Mouse (Mus musculus): ENCODE data around the gene Spint4. TPM values are rescaled to one million over a fixed set of nuclear protein-coding genes. Genes with fewer than 3 reads are reported as not detected.
A peak's percentile ranks its signal among the peaks of the same experiment; 100 is the strongest.

Spint4 gene
- total and polyA plus RNA-seq, 2 experiments: not detected

DNA sequence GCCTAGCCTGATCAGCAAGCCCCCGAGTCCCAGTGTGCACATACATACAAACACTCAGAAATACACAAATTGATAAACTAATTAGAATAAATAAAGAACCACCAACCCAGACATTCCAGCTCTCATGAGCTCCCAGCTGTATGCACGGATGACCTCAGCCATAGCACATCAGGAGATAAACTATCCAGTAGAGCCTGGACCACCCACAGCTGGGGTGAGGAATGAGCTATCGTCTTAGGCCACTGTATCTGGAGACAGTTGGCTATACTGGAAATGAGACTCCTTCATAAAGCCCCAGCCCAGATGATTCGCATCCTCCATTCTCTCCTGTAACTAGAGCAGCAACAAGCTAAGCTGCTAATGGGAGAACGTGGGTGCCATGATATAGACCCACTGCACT lies 36.5 kb downstream of the Spint4 start:
- Histone ChIP-seq H3K4me1 (ENCODE audit: control insufficient read depth, insufficient read depth, low read length) (no peaks in the 10 kb centered on the region), H3K27ac (replicated peaks; ENCODE audit: insufficient read depth, low read depth, low read length) (no peak overlapping the region), H3K36me3 (ENCODE audit: control insufficient read depth, insufficient read depth, low read length) (no peaks in the 10 kb centered on the region), H3K4me3 (ENCODE audit: insufficient read depth, low read depth, low read length) (no peak overlapping the region), H3K79me2 (ENCODE audit: control insufficient read depth, insufficient read depth, low read length) (no peaks in the 10 kb centered on the region), H3K9ac (ENCODE audit: low read depth, low read length) (no peak overlapping the region), H3K27me3 (ENCODE audit: control insufficient read depth, insufficient read depth, low read length) (no peaks in the 10 kb centered on the region)
- TF ChIP-seq CTCF (IDR thresholded peaks at IDR 0.05; ENCODE audit: low read depth, low read length) (no peak), POLR2A (IDR thresholded peaks at IDR 0.05; ENCODE audit: extremely low read depth, insufficient read depth, low read length) (no peak)
- WGBS: 90% methylated on average over 5 of the region's 5 CpGs
- no peak for DNase-seq (ENCODE audit: extremely low read depth, low read depth, low spot score)

DNA sequence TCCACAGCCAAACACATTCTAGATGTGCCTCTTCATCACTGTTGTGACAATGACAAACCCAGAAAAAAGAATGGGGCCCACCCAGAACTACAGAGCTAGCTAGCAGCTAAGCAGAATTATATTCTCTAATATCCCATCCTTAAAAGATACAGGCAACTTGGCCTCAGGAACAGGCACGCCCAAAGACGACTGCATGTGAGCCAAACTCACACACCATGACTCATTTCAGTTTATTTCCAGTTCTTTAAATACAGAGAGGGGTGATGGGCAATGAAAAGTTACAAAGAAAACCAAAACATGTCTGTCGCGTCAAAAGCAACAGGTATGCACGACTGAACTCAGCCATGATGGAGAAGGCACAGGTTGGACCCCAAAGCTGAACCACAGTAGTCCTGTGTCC lies 37.1 kb downstream of the Spint4 start:
- no peak overlapping the region for H3K9ac ChIP-seq (ENCODE audit: low read depth, low read length)
- 94% methylated on average over 5 of the region's 5 CpGs for WGBS
- no peak overlapping the region for H3K4me3 ChIP-seq (ENCODE audit: insufficient read depth, low read depth, low read length)
- no peak for DNase-seq (ENCODE audit: extremely low read depth, low read depth, low spot score)
- no peaks in the 10 kb centered on the region for H3K36me3 ChIP-seq (ENCODE audit: control insufficient read depth, insufficient read depth, low read length)
- H3K4me1 ChIP-seq (ENCODE audit: control insufficient read depth, insufficient read depth, low read length): no peaks in the 10 kb centered on the region
- TF ChIP-seq CTCF (IDR thresholded peaks at IDR 0.05; ENCODE audit: low read depth, low read length): no peak
- TF ChIP-seq POLR2A (IDR thresholded peaks at IDR 0.05; ENCODE audit: extremely low read depth, insufficient read depth, low read length): no peak
- H3K27ac ChIP-seq (replicated peaks; ENCODE audit: insufficient read depth, low read depth, low read length): no peak overlapping the region
- H3K27me3 ChIP-seq (ENCODE audit: control insufficient read depth, insufficient read depth, low read length): no peaks in the 10 kb centered on the region
- no peaks in the 10 kb centered on the region for H3K79me2 ChIP-seq (ENCODE audit: control insufficient read depth, insufficient read depth, low read length)

- Histone ChIP-seq H3K79me2 (ENCODE audit: control insufficient read depth, insufficient read depth, low read length) (no peaks in the 10 kb centered on the region), H3K4me1 (ENCODE audit: control insufficient read depth, insufficient read depth, low read length) (no peaks in the 10 kb centered on the region), H3K9ac (ENCODE audit: low read depth, low read length) (no peak overlapping the region), H3K27ac (replicated peaks; ENCODE audit: insufficient read depth, low read depth, low read length) (no peak overlapping the region), H3K4me3 (ENCODE audit: insufficient read depth, low read depth, low read length) (no peak overlapping the region), H3K27me3 (ENCODE audit: control insufficient read depth, insufficient read depth, low read length) (no peaks in the 10 kb centered on the region), H3K36me3 (ENCODE audit: control insufficient read depth, insufficient read depth, low read length) (no peaks in the 10 kb centered on the region)
- WGBS: 89% methylated on average over 3 of the region's 3 CpGs
- DNase-seq (ENCODE audit: extremely low read depth, low read depth, low spot score): no peak
- TF ChIP-seq CTCF (IDR thresholded peaks at IDR 0.05; ENCODE audit: low read depth, low read length): no peak
- no peak for TF ChIP-seq POLR2A (IDR thresholded peaks at IDR 0.05; ENCODE audit: extremely low read depth, insufficient read depth, low read length)
Observed at GRCm38 (mm10) chr2:164737377-164738090, 39.2 kb downstream of the Spint4 start.

DNA sequence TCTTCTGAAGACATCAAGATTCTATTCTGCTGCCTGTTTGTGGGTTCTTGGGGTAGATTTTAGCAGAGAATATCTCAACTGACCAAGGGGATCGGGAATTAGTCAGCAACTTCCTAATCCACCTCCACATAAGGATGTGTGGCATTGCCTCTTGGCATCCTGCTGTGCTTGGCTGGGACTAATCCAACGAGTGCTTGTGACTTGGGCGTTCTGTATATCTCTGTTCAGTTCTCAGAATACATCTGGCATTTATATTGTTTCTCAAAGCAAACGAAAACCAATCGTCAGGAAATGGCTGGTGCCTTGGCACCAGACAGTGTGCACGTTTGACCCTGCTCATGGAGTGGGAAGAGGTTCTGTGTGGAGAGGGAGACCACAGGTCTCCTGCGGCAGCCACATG lies 41.6 kb downstream of the Spint4 start:
- H3K36me3 ChIP-seq (ENCODE audit: control insufficient read depth, insufficient read depth, low read length): no peaks in the 10 kb centered on the region
- DNase-seq (ENCODE audit: extremely low read depth, low read depth, low spot score): no peak
- WGBS: 62% methylated on average over 7 of the region's 7 CpGs
- H3K4me3 ChIP-seq (ENCODE audit: insufficient read depth, low read depth, low read length): no peak overlapping the region
- no peaks in the 10 kb centered on the region for H3K4me1 ChIP-seq (ENCODE audit: control insufficient read depth, insufficient read depth, low read length)
- no peak overlapping the region for H3K9ac ChIP-seq (ENCODE audit: low read depth, low read length)
- no peaks in the 10 kb centered on the region for H3K79me2 ChIP-seq (ENCODE audit: control insufficient read depth, insufficient read depth, low read length)
- H3K27ac ChIP-seq (replicated peaks; ENCODE audit: insufficient read depth, low read depth, low read length): no peak overlapping the region
- TF ChIP-seq POLR2A (IDR thresholded peaks at IDR 0.05; ENCODE audit: extremely low read depth, insufficient read depth, low read length) (no peak), CTCF (IDR thresholded peaks at IDR 0.05; ENCODE audit: low read depth, low read length) (no peak)
- H3K27me3 ChIP-seq (ENCODE audit: control insufficient read depth, insufficient read depth, low read length): no peaks in the 10 kb centered on the region

DNA sequence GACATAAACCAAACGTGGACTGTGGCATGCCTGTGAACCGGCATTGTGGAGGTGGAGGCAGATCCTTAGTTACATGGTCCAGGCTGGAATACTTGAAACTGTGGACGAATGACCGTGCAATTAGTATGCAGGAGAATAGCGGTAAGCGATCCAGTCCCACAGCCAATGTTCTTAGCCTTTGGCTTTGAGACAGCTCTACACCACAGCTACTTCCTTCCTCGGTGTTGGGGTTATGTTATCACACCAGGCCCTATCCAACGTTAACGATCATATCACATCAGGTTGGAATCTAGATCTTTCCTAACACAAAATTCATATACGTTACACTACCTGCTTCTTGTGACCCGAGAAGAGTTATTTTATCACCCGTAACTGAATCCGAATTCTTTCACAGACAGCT lies 46.7 kb downstream of the Spint4 start:
- H3K36me3 ChIP-seq (ENCODE audit: control insufficient read depth, insufficient read depth, low read length): peaks cover 6% of the 10 kb centered on the region
- TF ChIP-seq POLR2A (IDR thresholded peaks at IDR 0.05; ENCODE audit: extremely low read depth, insufficient read depth, low read length) (no peak), CTCF (IDR thresholded peaks at IDR 0.05; ENCODE audit: low read depth, low read length) (no peak)
- DNase-seq (ENCODE audit: extremely low read depth, low read depth, low spot score): no peak
- peaks cover 17% of the 10 kb centered on the region; the same call in 1 of the 2 replicates for H3K79me2 ChIP-seq (ENCODE audit: control insufficient read depth, insufficient read depth, low read length)
- 70% methylated on average over 13 of the region's 13 CpGs for WGBS
- no peak overlapping the region for H3K4me3 ChIP-seq (ENCODE audit: insufficient read depth, low read depth, low read length)
- H3K9ac ChIP-seq (ENCODE audit: low read depth, low read length): no peak overlapping the region
- no peak overlapping the region for H3K27ac ChIP-seq (replicated peaks; ENCODE audit: insufficient read depth, low read depth, low read length)
- peaks cover 8% of the 10 kb centered on the region for H3K4me1 ChIP-seq (ENCODE audit: control insufficient read depth, insufficient read depth, low read length)
- H3K27me3 ChIP-seq (ENCODE audit: control insufficient read depth, insufficient read depth, low read length): no peaks in the 10 kb centered on the region

DNA sequence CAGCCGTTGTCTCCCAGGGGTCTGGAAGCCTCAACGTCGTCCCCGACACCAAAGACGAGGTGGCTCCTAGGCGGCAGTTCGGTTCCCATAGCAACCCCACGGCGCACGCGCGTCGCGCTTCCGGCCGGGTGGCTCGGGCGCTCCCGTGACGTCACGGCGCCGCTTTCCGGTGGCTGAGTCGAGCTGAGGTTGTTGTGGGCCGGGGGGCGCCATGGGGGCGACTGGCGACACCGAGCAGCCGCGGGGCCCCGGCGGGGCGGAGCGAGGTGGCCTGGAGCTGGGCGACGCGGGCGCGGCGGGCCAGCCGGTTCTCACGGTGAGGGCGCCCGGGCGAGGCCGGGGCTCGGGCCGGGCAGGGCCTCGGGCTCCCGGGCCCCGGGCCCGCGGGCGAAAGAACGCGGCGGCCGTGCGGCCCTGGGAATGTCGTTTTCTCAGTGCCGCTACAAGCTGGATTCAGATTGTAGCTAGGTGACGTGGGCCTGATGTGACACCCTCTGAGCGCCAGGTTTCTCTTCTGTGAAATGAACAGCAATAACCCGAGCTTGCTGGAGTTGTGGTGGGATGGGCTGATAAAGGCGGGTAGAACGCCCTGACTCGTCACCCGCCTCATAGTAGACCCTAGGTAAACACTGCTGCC lies 47.7 kb downstream of the Spint4 start, which contains the start of the genes Wfdc3 and Dnttip1:
TSS of gene Wfdc3 (minus strand) at position 89 of the 637 bp plus-strand sequence.
TSS of gene Dnttip1 (plus strand) at position 141 of the 637 bp plus-strand sequence.
- Histone ChIP-seq H3K4me3 (ENCODE audit: insufficient read depth, low read depth, low read length) (peak within 1 kb of the TSS; percentile 84), H3K27me3 (ENCODE audit: control insufficient read depth, insufficient read depth, low read length) (no peaks in the 10 kb centered on the region), H3K79me2 (ENCODE audit: control insufficient read depth, insufficient read depth, low read length) (peaks cover 17% of the 10 kb centered on the region; the same call in 1 of the 2 replicates), H3K9ac (ENCODE audit: low read depth, low read length) (peak within 1 kb of the TSS; percentile 92), H3K36me3 (ENCODE audit: control insufficient read depth, insufficient read depth, low read length) (peaks cover 6% of the 10 kb centered on the region), H3K27ac (replicated peaks; ENCODE audit: insufficient read depth, low read depth, low read length) (peak within 1 kb of the TSS; percentile 18), H3K4me1 (ENCODE audit: control insufficient read depth, insufficient read depth, low read length) (peaks cover 8% of the 10 kb centered on the region)
- TF ChIP-seq POLR2A (IDR thresholded peaks at IDR 0.05; ENCODE audit: extremely low read depth, insufficient read depth, low read length) (no peak), CTCF (IDR thresholded peaks at IDR 0.05; ENCODE audit: low read depth, low read length) (no peak)
- WGBS: 1% methylated on average over 70 of the region's 70 CpGs
- peak; percentile 64 for DNase-seq (ENCODE audit: extremely low read depth, low read depth, low spot score)
